Mouse (Mus musculus): ENCODE results near the gene Bzw2. TPM values are rescaled to one million over a fixed set of nuclear protein-coding genes. Genes with fewer than 3 reads are reported as not detected.
A peak's percentile ranks its signal among the peaks of the same experiment; 100 is the strongest.

Gene Bzw2
- polyA plus RNA-seq, 1 experiment = 25.9 TPM

DNA sequence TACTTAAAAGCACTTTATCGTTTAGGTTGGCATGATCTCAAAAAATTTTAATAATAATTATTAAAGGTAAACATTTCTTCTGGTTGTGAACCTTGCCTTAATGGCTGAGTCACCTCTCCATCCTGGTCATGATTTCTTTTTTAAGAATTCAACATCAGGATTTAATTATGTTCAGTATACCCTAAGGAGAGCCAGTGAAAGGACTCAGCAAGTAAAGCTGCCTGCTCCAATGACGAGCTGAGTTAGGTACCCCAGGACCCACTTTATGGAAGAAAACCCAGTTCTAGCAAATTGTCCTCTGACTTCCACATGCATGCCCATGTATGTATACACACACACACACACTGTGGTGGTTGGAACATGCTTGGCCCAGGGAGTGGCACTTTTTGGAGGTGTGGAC is 110.3 kb downstream of the Bzw2 start:
- Histone ChIP-seq H3K4me3 (replicated peaks; ENCODE audit: control insufficient read depth, low read depth, low read length) (no peak overlapping the region), H3K27ac (ENCODE audit: control insufficient read depth, insufficient read depth, low read depth, low read length, poor library complexity) (no peak overlapping the region), H3K4me1 (ENCODE audit: control insufficient read depth, insufficient read depth, low read length) (no peaks in the 10 kb centered on the region; the same call in 1 of the 2 replicates)
- TF ChIP-seq CTCF (IDR thresholded peaks at IDR 0.05; ENCODE audit: control insufficient read depth, insufficient read depth, low read length) = no peak
- no peak for TF ChIP-seq POLR2A (IDR thresholded peaks at IDR 0.05; ENCODE audit: borderline replicate concordance, control insufficient read depth, low read depth, low read length)
- 84% methylated on average over 2 of the region's 2 CpGs for WGBS

DNA sequence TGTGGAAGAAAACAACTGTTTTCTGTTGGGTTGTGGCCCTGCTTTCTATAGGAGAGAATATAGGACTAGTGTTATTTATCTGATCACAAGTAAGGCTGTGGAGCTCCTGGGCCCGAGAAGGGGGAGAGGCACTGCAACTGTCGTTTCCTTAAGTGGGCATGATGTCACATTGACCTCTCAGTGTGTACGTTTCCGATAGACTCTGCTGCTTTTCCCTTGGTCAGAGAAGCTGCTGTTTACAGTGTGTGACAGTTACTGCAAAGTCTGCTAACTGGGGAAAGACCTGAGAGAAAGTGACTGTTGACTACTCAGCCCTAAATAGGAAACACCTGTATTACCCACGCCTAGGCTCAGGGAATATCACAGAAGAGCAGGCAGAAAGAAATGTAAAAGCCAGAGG is 111.7 kb downstream of the Bzw2 start:
- Histone ChIP-seq H3K4me1 (ENCODE audit: control insufficient read depth, insufficient read depth, low read length) (no peaks in the 10 kb centered on the region; the same call in 1 of the 2 replicates), H3K27ac (ENCODE audit: control insufficient read depth, insufficient read depth, low read depth, low read length, poor library complexity) (no peak overlapping the region), H3K4me3 (replicated peaks; ENCODE audit: control insufficient read depth, low read depth, low read length) (no peak overlapping the region)
- TF ChIP-seq CTCF (IDR thresholded peaks at IDR 0.05; ENCODE audit: control insufficient read depth, insufficient read depth, low read length) = no peak
- no peak for TF ChIP-seq POLR2A (IDR thresholded peaks at IDR 0.05; ENCODE audit: borderline replicate concordance, control insufficient read depth, low read depth, low read length)
- 4% methylated on average over 5 of the region's 5 CpGs for WGBS

DNA sequence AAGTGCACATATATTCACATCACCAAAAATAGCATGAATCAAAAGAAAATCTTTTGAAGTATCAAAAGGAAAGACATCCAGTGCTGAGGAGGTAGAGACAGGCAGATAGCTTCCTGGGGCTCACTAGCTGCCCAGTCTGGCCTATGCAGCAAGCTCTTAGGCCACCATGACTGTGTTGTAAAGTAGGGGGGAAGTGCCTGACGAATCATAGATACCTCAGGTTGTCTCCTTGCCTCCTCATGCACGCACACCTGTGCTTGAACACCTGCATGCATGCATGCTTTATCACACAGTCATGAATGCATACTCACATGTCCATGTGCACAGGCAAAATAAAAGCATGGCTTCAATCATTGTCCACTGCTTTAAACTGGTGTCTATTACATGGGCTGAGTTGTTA is 113.2 kb downstream of the Bzw2 start:
- TF ChIP-seq POLR2A (IDR thresholded peaks at IDR 0.05; ENCODE audit: borderline replicate concordance, control insufficient read depth, low read depth, low read length) (no peak), CTCF (IDR thresholded peaks at IDR 0.05; ENCODE audit: control insufficient read depth, insufficient read depth, low read length) (no peak)
- H3K4me3 ChIP-seq (replicated peaks; ENCODE audit: control insufficient read depth, low read depth, low read length) = no peak overlapping the region

DNA sequence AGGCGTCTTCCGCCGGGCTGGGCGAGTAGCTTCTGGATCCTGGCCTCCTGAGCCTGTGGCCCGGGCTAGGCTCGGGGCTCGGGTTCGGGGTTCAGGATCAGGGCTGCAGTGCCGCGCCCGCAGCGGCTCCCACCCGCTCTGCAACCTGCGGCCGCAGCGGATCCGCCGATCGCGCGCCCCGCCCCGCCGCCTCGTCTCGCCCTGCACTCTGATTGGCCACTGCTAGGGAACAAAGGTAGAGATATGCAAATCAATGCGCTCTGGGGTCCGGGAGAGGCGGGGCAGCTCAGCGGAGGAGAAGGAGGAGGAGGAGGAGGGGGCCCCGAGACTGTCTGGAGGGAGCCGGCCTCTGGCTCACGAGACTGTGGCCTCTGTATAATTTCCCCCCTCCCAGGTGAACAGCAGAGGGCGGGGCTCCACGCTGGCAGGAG is 115.5 kb downstream of the Bzw2 start, which contains the start of gene Tspan13:
Gene Tspan13, minus strand, starts transcription at position 153 of the 431 bp plus-strand sequence.
- Histone ChIP-seq H3K4me1 (ENCODE audit: control insufficient read depth, insufficient read depth, low read length) (no peaks in the 10 kb centered on the region; the same call in 1 of the 2 replicates), H3K4me3 (replicated peaks; ENCODE audit: control insufficient read depth, low read depth, low read length) (peak within 1 kb of the TSS; percentile 74), H3K27ac (ENCODE audit: control insufficient read depth, insufficient read depth, low read depth, low read length, poor library complexity) (peak within 1 kb of the TSS; percentile 52)
- TF ChIP-seq CTCF (IDR thresholded peaks at IDR 0.05; ENCODE audit: control insufficient read depth, insufficient read depth, low read length) = no peak
- TF ChIP-seq POLR2A (IDR thresholded peaks at IDR 0.05; ENCODE audit: borderline replicate concordance, control insufficient read depth, low read depth, low read length) = peak; percentile 86; the same call in 1 of the 2 replicates
- WGBS = under 1% methylated on average over 35 of the region's 35 CpGs

More for the DNA sequence above, 113.2 kb downstream of the Bzw2 start:
- no peak overlapping the region for H3K27ac ChIP-seq (ENCODE audit: control insufficient read depth, insufficient read depth, low read depth, low read length, poor library complexity)
- WGBS = 70% methylated on average over 2 of the region's 2 CpGs
- no peaks in the 10 kb centered on the region; the same call in 1 of the 2 replicates for H3K4me1 ChIP-seq (ENCODE audit: control insufficient read depth, insufficient read depth, low read length)

Other genes with a start within 250 kb of the Bzw2 start
- not detected in 2 replicates for gene Agr3, start 232.5 kb downstream of the Bzw2 start, polyA plus RNA-seq (2011; ENCODE audit: insufficient read depth, insufficient read length, low replicate concordance, missing spikeins)
- gene Agr2, start 165.2 kb downstream of the Bzw2 start, polyA plus RNA-seq (2011; ENCODE audit: insufficient read depth, insufficient read length, low replicate concordance, missing spikeins) = not detected in 2 replicates
- gene Tspan13, start 115.6 kb downstream of the Bzw2 start, polyA plus RNA-seq (2011; ENCODE audit: insufficient read depth, insufficient read length, low replicate concordance, missing spikeins) = 18.3 and 22.2 TPM in 2 replicates
- gene Ankmy2, start 966 bp downstream of the Bzw2 start, polyA plus RNA-seq (2011; ENCODE audit: insufficient read depth, insufficient read length, low replicate concordance, missing spikeins) = 6.9 and 15.3 TPM in 2 replicates
- gene Lrrc72, start 95.3 kb upstream of the Bzw2 start, polyA plus RNA-seq (2011; ENCODE audit: insufficient read depth, insufficient read length, low replicate concordance, missing spikeins) = not detected in 2 replicates
- gene Sostdc1, start 156.1 kb upstream of the Bzw2 start, polyA plus RNA-seq (2011; ENCODE audit: insufficient read depth, insufficient read length, low replicate concordance, missing spikeins) = not detected in 2 replicates
- 0.75 and 1.4 TPM in 2 replicates for gene Ispd, start 223.4 kb upstream of the Bzw2 start, polyA plus RNA-seq (2011; ENCODE audit: insufficient read depth, insufficient read length, low replicate concordance, missing spikeins)
- not detected in 2 replicates for gene D630036H23Rik, start 224.1 kb upstream of the Bzw2 start, polyA plus RNA-seq (2011; ENCODE audit: insufficient read depth, insufficient read length, low replicate concordance, missing spikeins)